Mouse (Mus musculus) spleen, postnatal 14 days (tissue): ENCODE measurements around the gene Ldlrad2.

ENCODE experiments used
- DNase-seq, 2 experiments: peaks; one replicate each; pipeline ENCODE4 v3.0.0; 2021 to 2022; ENCODE audit warnings: low spot score in 2 of 2

Gene Ldlrad2

DNA sequence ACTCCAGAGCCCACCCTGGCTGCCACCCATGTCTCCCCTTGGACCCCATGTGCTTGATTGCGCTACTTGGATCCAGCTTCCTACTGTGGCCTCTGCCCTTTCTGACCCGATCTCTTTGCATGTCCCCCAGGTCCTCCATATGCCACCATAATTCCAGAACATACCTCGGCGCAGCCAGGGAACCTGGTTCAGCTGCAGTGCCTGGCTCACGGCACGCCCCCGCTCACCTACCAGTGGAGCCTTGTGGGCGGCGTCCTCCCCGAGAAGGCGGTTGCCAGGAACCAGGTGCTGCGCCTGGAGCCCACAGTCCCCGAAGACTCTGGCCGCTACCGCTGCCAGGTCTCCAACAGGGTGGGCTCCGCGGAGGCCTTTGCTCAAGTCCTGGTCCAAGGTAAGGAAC is 20.9 kb downstream of the Ldlrad2 start:
- DNase-seq, result no peak

GRCm38 (mm10) chr4:137546003-137546525 is 28.3 kb downstream of the Ldlrad2 start:
- DNase-seq, result peak in 1 of 2 experiments; percentile 24

- no peak for DNase-seq
Observed at GRCm38 (mm10) chr4:137545568-137545967, 28.8 kb downstream of the Ldlrad2 start.

- no peak for DNase-seq
Observed at GRCm38 (mm10) chr4:137542968-137543367, 31.4 kb downstream of the Ldlrad2 start.

DNA sequence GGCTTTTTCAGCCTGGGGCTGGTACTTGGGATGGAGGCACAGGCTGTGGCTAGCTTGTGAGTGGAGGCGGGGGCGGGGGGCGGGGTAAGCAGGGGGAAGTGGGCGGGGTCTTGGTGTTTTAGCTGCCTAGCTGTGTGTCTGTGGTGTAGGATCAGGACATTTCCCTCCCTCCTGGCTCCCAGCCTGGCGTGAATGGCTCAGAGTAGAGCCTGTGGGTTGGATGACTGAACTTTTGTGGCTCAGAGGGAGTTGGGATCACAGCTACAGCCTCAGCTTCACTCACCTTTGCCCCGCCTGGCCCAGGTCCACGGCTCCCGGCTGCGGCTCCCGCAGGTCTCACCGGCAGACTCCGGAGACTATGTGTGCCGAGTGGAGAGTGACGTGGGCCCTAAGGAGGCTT is 34.0 kb downstream of the Ldlrad2 start:
- DNase-seq, result no peak

DNA sequence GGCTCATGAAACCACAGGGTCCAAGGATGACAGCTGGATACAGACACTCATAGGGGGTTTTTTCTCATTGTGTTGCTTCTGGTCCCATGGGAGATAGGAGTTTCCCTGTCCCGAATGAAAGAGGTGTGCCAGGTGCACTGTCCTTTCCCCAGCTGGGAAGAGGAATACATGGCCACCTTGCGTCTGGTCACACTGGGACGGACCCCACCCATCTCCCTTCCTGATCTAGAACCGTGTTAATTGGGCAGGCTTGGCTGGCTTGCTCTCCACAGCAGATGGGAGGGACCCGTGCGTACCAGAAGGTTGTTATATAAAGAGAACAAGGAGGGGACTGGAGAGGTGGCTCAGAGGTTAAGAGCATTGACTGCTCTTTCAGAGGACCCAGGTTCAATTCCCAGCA is 46.5 kb downstream of the Ldlrad2 start:
- no peak for DNase-seq

DNA sequence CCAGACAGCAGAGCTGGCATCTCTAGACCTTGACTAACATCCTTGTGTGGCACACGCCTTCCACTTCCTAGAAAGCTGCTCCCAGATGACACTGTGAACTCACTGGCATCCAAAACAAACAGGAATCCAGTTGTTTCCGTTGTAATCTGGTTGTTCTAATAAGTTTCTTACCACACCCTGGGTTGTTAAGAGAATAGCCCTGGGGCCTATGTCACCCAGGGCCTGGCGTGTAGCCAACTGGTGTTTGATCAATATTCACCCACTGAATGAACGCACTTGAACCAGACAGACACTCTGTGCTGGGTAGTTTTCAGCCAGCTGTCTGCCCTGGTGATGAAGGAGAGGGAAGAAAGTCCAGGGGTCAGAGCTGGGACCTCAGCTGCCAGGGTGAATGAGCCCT is 47.0 kb downstream of the Ldlrad2 start:
- DNase-seq, result no peak

DNA sequence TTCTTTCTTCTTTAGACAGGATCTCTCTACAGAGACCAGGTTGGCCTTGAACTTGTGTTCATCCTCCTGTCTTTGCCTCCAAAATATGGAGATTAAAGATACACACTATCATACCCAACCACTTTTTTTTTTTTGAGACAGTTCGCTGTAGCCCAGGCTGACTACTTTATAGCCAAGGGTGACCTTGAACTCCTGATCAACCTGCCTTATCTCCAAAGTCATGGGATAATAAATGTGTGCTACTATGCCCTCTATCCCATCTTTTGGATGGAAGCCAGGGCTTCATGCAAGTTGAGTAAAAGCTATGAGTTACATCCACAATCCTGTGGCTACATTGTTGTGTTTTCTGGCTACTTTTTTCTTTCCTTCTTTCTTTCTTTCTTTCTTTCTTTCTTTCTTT is 48.9 kb downstream of the Ldlrad2 start:
- no peak for DNase-seq
